Mouse (Mus musculus): ENCODE measurements around the gene Galc. TPM values are rescaled to one million over a fixed set of nuclear protein-coding genes. Genes with fewer than 3 reads are reported as not detected.

Gene Galc
- total RNA-seq, 2 experiments from 2014 or later: 21.7 to 23.4 TPM

- peak; percentile 22 to 66 for DNase-seq (ENCODE audit: low spot score in 2 of 2)
These were observed 71.9 kb downstream of the Galc start for GRCm38 (mm10) chr12:98187186-98187899.

- DNase-seq (ENCODE audit: low spot score in 2 of 2): peak; percentile 17 to 78
These were observed 77.5 kb downstream of the Galc start for GRCm38 (mm10) chr12:98181729-98182128.

DNA sequence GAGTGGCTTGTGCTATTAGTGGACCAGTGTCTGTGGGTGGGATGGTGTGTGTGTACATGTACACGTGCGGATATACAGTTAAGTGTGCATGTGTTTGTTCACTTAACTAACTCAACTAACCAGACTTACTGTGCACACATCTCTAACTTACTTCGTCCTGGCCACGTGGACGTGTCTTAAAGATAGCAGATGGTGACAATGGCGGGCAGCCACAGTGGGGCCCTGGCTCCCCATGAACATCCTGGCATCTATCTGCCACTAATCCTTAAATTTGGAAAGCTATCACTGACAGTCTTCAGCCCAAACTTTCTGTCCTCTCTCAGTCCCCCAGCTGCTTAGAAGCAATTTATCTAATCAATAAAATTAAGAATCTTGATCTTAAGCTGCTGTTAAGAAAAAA lies 78.5 kb downstream of the Galc start:
- no peak for DNase-seq (ENCODE audit: low spot score in 2 of 2)

GRCm38 (mm10) chr12:98180235-98180800 lies 78.9 kb downstream of the Galc start:
- no peak for DNase-seq (ENCODE audit: low spot score in 2 of 2)

DNA sequence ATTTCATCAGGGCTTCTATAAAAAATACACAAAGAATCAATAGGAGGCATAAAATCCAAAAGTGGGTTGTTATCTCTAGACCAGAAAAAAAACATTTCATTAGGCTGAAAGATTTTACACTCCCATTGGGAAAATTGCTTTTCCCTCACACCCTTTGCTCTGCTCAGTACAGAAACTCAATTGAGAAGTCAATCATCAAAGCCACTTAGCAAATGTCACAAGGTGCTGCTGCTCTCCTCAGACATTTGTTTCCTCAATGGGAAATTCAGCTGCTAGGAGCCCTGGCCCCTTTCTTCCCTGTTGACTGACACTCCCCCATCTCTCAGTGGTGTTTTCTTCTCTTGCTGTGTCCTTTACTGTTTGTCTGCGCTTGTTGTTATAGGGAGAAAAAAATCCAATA lies 79.8 kb downstream of the Galc start:
- DNase-seq (ENCODE audit: low spot score in 2 of 2): no peak

DNA sequence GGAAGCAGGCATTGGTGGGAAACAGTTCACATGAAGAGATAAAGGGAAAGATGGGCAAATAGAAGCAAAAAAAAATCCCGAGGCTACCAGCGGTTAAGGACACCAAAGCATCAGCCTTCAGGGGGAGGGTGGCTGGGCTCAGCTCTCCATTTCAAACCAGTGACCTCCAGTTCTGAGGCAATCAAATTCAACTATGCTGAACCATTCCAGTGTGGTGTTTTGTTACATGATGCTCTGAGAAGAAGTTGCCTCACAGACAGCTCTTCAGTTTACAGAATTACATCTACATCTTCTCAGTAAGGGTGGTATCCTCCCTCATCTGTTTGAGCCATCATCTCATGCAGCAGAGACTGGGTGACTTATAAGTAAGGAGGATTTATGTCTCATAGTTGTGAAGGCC lies 82.6 kb downstream of the Galc start:
- no peak for DNase-seq (ENCODE audit: low spot score in 2 of 2)

- DNase-seq (ENCODE audit: low spot score in 2 of 2): no peak
These were observed 97.4 kb downstream of the Galc start for GRCm38 (mm10) chr12:98161901-98162300.

DNA sequence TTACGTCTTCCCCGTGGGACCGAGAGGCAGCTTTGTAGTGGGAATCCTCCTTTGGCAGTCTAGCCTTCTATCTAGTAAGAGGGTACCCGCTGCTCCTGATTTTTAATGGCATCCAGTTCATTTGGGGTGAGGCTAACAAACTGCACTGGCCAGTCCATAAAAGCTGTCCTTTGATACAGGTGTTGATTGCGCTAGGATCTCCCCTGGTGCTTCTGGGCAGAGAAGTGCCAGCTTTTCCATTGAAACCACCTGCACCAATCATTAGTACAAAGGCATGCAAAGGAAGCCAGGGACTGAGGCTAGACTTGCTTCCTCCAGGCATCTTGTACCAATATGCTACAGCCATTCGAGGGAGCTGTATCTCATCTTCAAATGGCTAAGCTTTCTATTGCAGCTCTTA lies 98.4 kb downstream of the Galc start:
- DNase-seq (ENCODE audit: low spot score in 2 of 2): no peak

Other genes starting within 250 kb of the Galc start
- gene Gpr65, start 9.2 kb upstream of the Galc start, total RNA-seq (2021): not detected